Mouse (Mus musculus): Measurements from ENCODE around the gene Fam122a.

Gene Fam122a

DNA sequence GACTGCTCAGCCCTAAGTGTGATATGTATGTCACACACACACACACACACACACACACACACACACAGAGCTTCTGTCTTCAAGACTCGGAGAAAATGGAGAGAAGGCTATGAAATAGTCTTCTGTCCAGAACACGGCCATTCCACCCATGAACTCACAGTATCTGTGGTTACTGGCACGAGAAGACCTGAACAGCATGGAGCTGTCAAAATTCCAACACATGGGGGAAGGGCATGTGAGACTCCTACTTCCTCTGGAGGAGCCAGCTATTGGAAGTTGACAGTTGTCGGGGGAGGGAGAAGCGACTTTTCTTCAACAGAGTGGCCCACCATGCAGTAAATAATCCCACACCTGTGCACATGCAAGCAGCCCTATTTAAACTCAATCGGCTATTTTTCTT lies 42.9 kb downstream of the Fam122a start:
- DNase-seq (ENCODE audit: extremely low spot score, low read depth, low spot score), result no peak

DNA sequence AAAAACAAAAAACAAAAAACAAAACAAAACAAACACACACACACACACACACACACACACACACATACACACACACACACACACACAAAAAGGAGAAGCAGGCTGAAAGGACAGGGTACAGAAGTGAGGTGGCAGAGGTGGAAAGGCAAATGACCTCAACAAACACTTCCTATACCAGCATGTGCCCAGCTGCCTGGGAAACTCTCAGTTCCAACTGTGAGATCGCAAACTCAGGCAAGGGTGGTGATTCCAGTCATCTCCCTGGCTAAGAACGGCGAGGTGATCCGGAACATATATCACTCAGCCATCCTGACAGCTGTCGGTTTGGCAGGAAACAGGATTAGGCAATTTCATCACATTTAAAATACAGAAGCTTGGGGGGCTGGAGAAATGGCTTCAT lies 44.7 kb downstream of the Fam122a start:
- DNase-seq (ENCODE audit: extremely low spot score, low read depth, low spot score), result no peak

DNA sequence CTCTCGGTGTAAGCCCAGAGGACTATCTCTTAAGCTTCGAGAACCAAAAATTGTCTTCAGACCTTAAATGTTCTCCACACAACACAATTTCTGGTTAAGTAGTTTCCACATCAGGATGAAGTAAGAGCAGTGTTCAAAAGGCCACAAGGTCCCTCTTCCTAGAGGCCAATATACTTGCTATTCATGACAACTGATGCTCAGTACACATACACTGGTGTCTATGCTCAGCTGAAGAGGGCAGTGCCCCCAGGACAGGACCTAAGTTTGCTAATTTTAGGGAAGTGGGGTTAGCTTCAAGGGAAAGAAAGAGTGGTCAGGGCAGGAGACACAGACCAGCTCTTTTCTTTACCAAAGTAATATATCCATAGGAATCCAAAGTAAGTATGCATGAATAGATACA lies 45.8 kb downstream of the Fam122a start:
- DNase-seq (ENCODE audit: extremely low spot score, low read depth, low spot score), result no peak

DNA sequence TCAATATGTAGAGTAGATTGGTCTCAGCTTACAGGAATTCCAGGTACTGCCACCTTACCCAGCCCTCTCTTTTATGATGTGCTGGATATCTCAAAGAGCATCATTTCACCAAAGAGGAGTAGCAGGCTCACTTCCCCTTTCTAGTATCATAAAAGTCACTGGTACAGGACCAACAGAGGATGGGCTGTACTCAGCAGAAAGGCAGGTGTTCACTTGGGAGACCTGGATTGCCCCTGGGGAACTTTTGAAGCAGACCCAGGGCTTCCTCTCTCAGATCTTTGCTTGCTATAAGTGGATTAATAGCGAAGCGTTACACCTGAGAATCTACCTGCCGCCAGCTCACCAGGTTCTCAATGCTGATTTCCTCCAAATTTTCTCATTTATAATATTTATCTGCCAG lies 49.1 kb downstream of the Fam122a start:
- no peak for DNase-seq (ENCODE audit: extremely low spot score, low read depth, low spot score)

DNA sequence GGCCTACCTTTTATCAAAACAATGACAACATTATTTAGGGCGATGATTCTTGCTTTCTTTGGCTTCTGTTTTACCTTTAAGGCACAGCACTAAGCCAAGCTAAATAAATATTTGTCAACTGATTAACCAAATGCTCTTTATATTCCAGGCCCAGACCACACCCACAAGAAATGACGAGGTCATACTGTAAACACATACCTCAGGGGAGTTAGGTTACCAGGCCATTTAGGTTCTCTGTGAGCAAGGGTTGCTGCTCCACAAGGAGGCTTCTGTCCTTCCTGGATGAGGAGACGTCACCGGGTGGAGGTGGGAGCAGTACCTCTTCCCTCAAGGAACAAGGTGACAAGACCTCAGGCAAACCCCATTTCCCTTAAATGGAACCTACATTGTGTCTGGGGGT lies 49.9 kb downstream of the Fam122a start:
- DNase-seq (ENCODE audit: extremely low spot score, low read depth, low spot score), result no peak

DNA sequence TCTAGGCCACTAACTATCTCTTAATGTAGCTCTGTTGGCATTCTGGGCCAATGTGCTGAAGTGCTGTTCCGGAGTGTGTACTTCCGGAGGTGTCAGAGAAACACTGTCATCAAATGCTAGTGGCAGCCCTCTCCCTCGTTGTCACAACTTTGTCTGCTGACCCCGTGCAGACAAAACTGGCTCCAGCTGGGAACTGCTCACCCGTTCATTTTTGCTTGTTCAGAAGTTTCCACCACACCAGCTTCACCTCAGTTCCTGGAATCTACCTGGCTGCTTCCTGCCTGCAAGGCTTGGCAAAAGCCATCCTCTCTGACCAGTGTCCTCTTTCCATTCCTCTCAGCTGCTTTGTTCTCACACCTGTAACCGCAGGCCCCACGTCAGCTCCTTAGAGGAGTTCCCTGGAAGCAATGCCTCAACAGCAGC lies 50.4 kb downstream of the Fam122a start:
- no peak for DNase-seq (ENCODE audit: extremely low spot score, low read depth, low spot score)
